Mouse (Mus musculus) lung, postnatal 4 days (tissue): ENCODE results near the gene Ccdc57.
"Not testable (repeated sequence)": the region's sequence is repeated elsewhere in the genome, so short reads cannot be mapped to it uniquely, and the experiment has no call there.

Experiments used
- DNase-seq, 2 experiments: peaks; one replicate each; pipeline ENCODE4 v3.0.0; 2021

The Ccdc57 gene

GRCm38 (mm10) chr11:120901729-120902486, 30.8 kb downstream of the Ccdc57 start:
- DNase-seq: no peak

- DNase-seq: peak in 1 of 2 experiments; percentile 62
Measured at GRCm38 (mm10) chr11:120900276-120901244, 32.1 kb downstream of the Ccdc57 start.

GRCm38 (mm10) chr11:120898114-120898548, 34.5 kb downstream of the Ccdc57 start:
- DNase-seq: peak; percentile 68 to 87

- DNase-seq: no peak
Measured at GRCm38 (mm10) chr11:120895441-120895840, 37.2 kb downstream of the Ccdc57 start.

- DNase-seq: no peak
Measured at GRCm38 (mm10) chr11:120894397-120894796, 38.3 kb downstream of the Ccdc57 start.

- DNase-seq: peak; percentile 62 to 68
Measured at GRCm38 (mm10) chr11:120889216-120889615, 43.5 kb downstream of the Ccdc57 start.

GRCm38 (mm10) chr11:120888718-120889117, 44.0 kb downstream of the Ccdc57 start:
- DNase-seq: no peak

GRCm38 (mm10) chr11:120887502-120887901, 45.2 kb downstream of the Ccdc57 start:
- no peak for DNase-seq

- no peak for DNase-seq
Measured at GRCm38 (mm10) chr11:120886462-120886861, 46.2 kb downstream of the Ccdc57 start.

GRCm38 (mm10) chr11:120883601-120884000, 49.1 kb downstream of the Ccdc57 start:
- no peak for DNase-seq

GRCm38 (mm10) chr11:120882931-120883330, 49.7 kb downstream of the Ccdc57 start:
- DNase-seq: no peak

GRCm38 (mm10) chr11:120873206-120873605, 59.5 kb downstream of the Ccdc57 start:
- peak in 1 of 2 experiments; percentile 14 for DNase-seq

GRCm38 (mm10) chr11:120871521-120871920, 61.2 kb downstream of the Ccdc57 start:
- DNase-seq: no peak

- DNase-seq: no peak
Measured at GRCm38 (mm10) chr11:120865816-120866215, 66.9 kb downstream of the Ccdc57 start.

GRCm38 (mm10) chr11:120862819-120863218, 69.9 kb downstream of the Ccdc57 start:
- DNase-seq: no peak

- DNase-seq: not testable (repeated sequence)
Measured at GRCm38 (mm10) chr11:120855938-120856337, 76.7 kb downstream of the Ccdc57 start.

- DNase-seq: no peak
Measured at GRCm38 (mm10) chr11:120853788-120854187, 78.9 kb downstream of the Ccdc57 start.

GRCm38 (mm10) chr11:120853158-120853557, 79.5 kb downstream of the Ccdc57 start:
- peak in 1 of 2 experiments; percentile 18 for DNase-seq

- peak; percentile 46 to 49 for DNase-seq
Measured at GRCm38 (mm10) chr11:120852083-120852935, 80.4 kb downstream of the Ccdc57 start.

- DNase-seq: no peak
Measured at GRCm38 (mm10) chr11:120851582-120851981, 81.1 kb downstream of the Ccdc57 start.

GRCm38 (mm10) chr11:120851132-120851531, 81.5 kb downstream of the Ccdc57 start:
- DNase-seq: no peak

- peak; percentile 25 to 36 for DNase-seq
Measured at GRCm38 (mm10) chr11:120850331-120851030, 82.2 kb downstream of the Ccdc57 start.
